Mouse (Mus musculus) liver, adult 2 months (tissue): ENCODE results near the gene 4930402H24Rik. TPM values are rescaled to one million over a fixed set of nuclear protein-coding genes. Genes with fewer than 3 reads are reported as not detected.

Experiments used
- DNase-seq: peaks from one replicate; pipeline ENCODE4 v3.0.0-alpha.2; 2011; ENCODE audit warnings: low read depth, low spot score; ENCODE audit errors: extremely low read depth
- H3K27ac ChIP-seq: fragments of 200-500 bp; replicated peaks from 2 replicates; pipeline ENCODE4 v1.5.1; 2012; ENCODE audit warnings: low read depth, mild to moderate bottlenecking, control low read depth, inconsistent platforms, low read length; ENCODE audit not compliant: insufficient read depth
- H3K27me3 ChIP-seq: fragments of 200-500 bp; 2 replicates; pipeline ENCODE4 v1.6.1; 2012; ENCODE audit warnings: mild to moderate bottlenecking, moderate library complexity, low read length, inconsistent platforms; ENCODE audit not compliant: control insufficient read depth, insufficient read depth
- H3K36me3 ChIP-seq: fragments of 200-500 bp; 2 replicates; pipeline ENCODE4 v1.6.1; 2012; ENCODE audit warnings: low read length, inconsistent platforms; ENCODE audit not compliant: control insufficient read depth, insufficient read depth
- H3K4me1 ChIP-seq: fragments of 200-500 bp; 2 replicates; pipeline ENCODE4 v1.6.1; 2011; ENCODE audit warnings: low read length; ENCODE audit not compliant: control insufficient read depth, insufficient read depth
- H3K4me3 ChIP-seq: fragments of 200-500 bp; 2 replicates; pipeline ENCODE4 v1.5.1; 2011; ENCODE audit warnings: low read depth, mild to moderate bottlenecking, control low read depth, low read length, moderate library complexity; ENCODE audit not compliant: insufficient read depth
- H3K79me2 ChIP-seq: fragments of 200-500 bp; 2 replicates; pipeline ENCODE4 v1.6.1; 2012; ENCODE audit warnings: inconsistent platforms, mild to moderate bottlenecking, low read length, moderate library complexity; ENCODE audit not compliant: control insufficient read depth, insufficient read depth
- H3K9ac ChIP-seq: fragments of 200-500 bp; 2 replicates; pipeline ENCODE4 v1.6.1; 2012; ENCODE audit warnings: low read depth, mild to moderate bottlenecking, control low read depth, inconsistent platforms, low read length
- CTCF ChIP-seq: fragments of 200-500 bp; IDR thresholded peaks from 2 replicates; pipeline ENCODE4 v1.5.1; 2011; ENCODE audit warnings: low read depth, low read length, control low read depth
- POLR2A ChIP-seq: fragments of 200-500 bp; IDR thresholded peaks from 2 replicates; pipeline ENCODE4 v1.6.1; 2011; ENCODE audit warnings: low read length, control low read depth; ENCODE audit not compliant: insufficient read depth; ENCODE audit errors: extremely low read depth
- WGBS: fragments of 180-500 bp; shearing (Covaris S2); methylation state at CpG from one replicate; pipeline ENCODE4 v1.1.7; 2018; 5-methylcytosine and 5-hydroxymethylcytosine counted together
- polyA plus RNA-seq: library from polyadenylated mRNA; depleted of rRNA; stranded (reverse); fragments of >200 nt; gene quantifications from 2 replicates; pipeline ENCODE4 v1.2.3, GENCODE M21; 2012
- total RNA-seq: library from RNA; depleted of rRNA; stranded (reverse); fragments of >200 nt; gene quantifications from 2 replicates; pipeline ENCODE4 v1.2.3, GENCODE M21; 2014

Gene 4930402H24Rik
- total and polyA plus RNA-seq, 2 experiments, result 14.8 to 18.2 TPM

- TF ChIP-seq POLR2A, result no peak
- no peak for TF ChIP-seq CTCF
- Histone ChIP-seq H3K79me2 (peaks cover 35% of the 10 kb centered on the region; the same call in 1 of the 2 replicates), H3K4me1 (peaks cover 28% of the 10 kb centered on the region), H3K36me3 (0 out of 2 replicates have a peak, but pooled peaks cover 2% of the 10 kb centered on the region), H3K27me3 (no peaks in the 10 kb centered on the region), H3K4me3 (no peak overlapping the region), H3K9ac (no peak overlapping the region), H3K27ac (0 out of 2 replicates have a peak overlapping the region, but pooled peaks have one; percentile 62)
- WGBS, result 8% methylated on average over 2 of the region's 2 CpGs
- DNase-seq, result peak; percentile 98
Measured at GRCm38 (mm10) chr2:130827410-130827809, 78.8 kb downstream of the 4930402H24Rik start.

DNA sequence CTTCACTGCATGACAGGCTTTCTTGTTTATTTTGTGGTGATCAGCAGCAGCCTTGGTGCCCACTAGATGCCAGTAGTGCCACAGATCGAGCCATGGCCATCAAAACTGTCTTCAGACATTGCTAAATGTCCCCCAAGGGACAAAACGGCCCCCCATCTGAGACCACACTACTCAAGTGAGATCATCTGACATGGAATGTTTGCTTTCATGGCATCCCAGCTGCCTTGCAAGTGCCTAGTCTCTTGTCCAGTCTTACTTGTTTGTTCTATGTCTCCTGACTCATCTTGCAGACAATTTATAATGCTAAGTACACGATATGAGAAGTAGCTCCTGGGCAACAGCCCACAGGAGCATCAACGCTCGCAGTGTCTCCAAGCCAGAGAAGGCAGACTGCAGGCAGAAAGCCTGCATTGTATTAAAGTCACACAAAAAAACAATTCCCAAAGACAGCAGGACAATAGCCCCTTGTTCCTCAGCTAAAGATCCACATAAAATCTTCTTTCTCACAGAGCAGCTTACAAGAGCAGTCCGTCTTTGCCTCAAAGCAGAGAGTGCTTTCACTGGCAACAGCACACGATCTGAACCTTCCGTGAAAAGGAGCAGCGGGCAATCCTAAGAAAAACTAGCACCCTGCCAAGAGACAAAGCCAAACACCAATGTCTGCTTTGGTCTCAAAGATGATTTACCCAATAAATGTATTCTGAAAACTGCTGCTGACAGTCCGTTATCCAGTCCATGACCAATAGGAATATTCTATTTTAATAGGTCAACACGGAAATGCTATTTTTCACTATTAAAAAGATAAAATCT, 87.2 kb downstream of the 4930402H24Rik start:
- 21% methylated on average over 11 of the region's 11 CpGs for WGBS
- Histone ChIP-seq H3K4me3 (no peak overlapping the region), H3K27ac (peak overlapping the region; percentile 90), H3K79me2 (no peaks in the 10 kb centered on the region; the same call in 1 of the 2 replicates), H3K4me1 (peaks cover 22% of the 10 kb centered on the region), H3K9ac (peak overlapping the region; percentile 6; the same call in 1 of the 2 replicates), H3K36me3 (peaks cover 6% of the 10 kb centered on the region; the same call in 1 of the 2 replicates), H3K27me3 (no peaks in the 10 kb centered on the region)
- TF ChIP-seq CTCF (peak; percentile 73), POLR2A (no peak)
- DNase-seq, result peak; percentile 56

DNA sequence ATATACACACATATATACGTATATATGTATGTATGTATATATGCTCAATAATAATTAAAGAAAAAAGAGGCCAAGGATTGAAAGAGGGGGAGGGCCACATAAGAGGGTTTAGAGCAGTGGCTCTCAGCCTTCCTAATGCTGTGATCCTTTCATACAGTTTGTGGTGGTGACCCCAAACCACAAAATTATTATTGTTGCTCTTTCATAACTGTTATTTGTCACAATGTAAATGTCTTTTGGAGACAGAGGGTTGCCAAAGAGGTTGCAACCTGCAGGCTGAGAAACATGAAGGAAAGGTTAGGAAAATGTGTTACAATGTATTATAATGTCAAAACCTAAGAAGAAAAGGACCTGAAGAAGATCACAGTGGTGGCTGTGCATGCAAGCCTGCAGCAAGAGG, 88.3 kb downstream of the 4930402H24Rik start:
- Histone ChIP-seq H3K27me3 (no peaks in the 10 kb centered on the region), H3K36me3 (peaks cover 8% of the 10 kb centered on the region), H3K4me3 (no peak overlapping the region), H3K27ac (no peak overlapping the region), H3K4me1 (peaks cover 31% of the 10 kb centered on the region), H3K9ac (no peak overlapping the region), H3K79me2 (no peaks in the 10 kb centered on the region; the same call in 1 of the 2 replicates)
- WGBS, result 92% methylated on average over 1 of the region's 1 CpGs
- no peak for DNase-seq
- TF ChIP-seq POLR2A, result no peak
- TF ChIP-seq CTCF, result no peak

DNA sequence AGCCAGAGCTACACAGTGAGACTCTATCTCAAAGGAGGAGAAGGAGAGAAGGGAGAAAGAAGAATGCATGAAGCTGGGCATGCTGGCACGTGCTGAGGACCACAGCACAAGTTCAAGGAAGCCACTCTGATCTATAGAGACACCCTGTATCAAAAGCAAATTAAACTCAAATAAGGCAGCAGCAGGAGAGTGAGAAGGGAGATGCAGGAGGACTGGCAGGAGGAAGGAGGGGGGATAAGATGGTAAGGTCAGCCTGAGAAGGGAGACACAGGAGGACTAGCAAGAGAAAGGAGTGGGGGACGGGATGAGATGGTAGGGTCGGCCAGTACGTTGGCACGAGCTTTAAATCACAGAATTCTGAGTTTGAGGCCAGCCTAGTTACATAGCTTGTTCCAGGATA, 90.0 kb downstream of the 4930402H24Rik start:
- TF ChIP-seq POLR2A (no peak), CTCF (no peak)
- Histone ChIP-seq H3K27me3 (no peaks in the 10 kb centered on the region), H3K79me2 (no peaks in the 10 kb centered on the region; the same call in 1 of the 2 replicates), H3K9ac (no peak overlapping the region), H3K27ac (peak overlapping the region; percentile 40), H3K4me3 (no peak overlapping the region), H3K36me3 (peaks cover 22% of the 10 kb centered on the region), H3K4me1 (peaks cover 31% of the 10 kb centered on the region)
- DNase-seq, result no peak
- 82% methylated on average over 5 of the region's 5 CpGs for WGBS

DNA sequence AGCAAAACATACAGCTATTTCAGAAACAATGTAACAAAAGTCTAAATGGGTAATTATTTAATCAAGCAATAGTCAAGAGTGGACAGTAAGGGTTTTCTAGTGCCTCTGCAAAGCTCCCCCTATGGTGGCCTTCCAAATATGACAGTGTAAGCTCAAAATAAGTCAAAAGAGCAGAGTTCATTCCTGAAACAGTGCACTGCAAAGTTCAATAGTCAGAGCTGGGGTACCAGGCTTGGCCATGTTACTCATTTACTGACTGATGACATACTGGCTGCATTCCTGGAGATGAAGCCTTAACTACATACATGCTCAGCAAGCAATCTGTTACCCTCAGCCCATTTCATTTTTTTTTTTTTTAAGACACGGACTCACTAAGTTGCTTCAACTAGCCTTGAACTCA, 91.7 kb downstream of the 4930402H24Rik start:
- Histone ChIP-seq H3K27ac (peak overlapping the region; percentile 62), H3K9ac (no peak overlapping the region), H3K36me3 (peaks cover 29% of the 10 kb centered on the region), H3K4me1 (peaks cover 29% of the 10 kb centered on the region), H3K79me2 (no peaks in the 10 kb centered on the region; the same call in 1 of the 2 replicates), H3K27me3 (no peaks in the 10 kb centered on the region), H3K4me3 (no peak overlapping the region)
- WGBS, result 19% methylated on average over 1 of the region's 1 CpGs
- no peak for TF ChIP-seq POLR2A
- TF ChIP-seq CTCF, result no peak
- DNase-seq, result peak; percentile 98

DNA sequence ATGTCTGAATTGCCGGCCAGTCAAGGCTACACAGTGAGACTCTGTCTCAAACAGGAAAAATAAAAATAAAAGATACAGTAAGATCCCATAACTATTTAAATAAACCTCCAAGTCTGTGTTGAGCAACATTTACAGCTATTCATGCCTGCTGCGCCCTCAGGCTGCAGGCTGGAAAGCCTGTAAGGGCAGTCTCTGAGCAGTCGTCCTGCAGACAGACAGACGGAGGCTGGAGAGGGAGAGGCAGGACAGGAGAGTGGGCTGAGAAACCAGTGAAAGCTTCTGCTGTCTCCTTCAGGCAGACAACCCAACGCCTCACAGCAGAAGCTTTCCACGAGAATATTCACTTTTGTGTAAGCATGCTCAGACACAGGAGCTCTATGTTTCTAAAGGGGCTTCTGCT, 92.5 kb downstream of the 4930402H24Rik start:
- DNase-seq, result peak; percentile 67
- Histone ChIP-seq H3K9ac (peak overlapping the region; percentile 19), H3K36me3 (peaks cover 35% of the 10 kb centered on the region), H3K27me3 (no peaks in the 10 kb centered on the region), H3K27ac (peak overlapping the region; percentile 94), H3K4me1 (peaks cover 26% of the 10 kb centered on the region), H3K4me3 (no peak overlapping the region), H3K79me2 (no peaks in the 10 kb centered on the region; the same call in 1 of the 2 replicates)
- TF ChIP-seq CTCF (peak; percentile 35), POLR2A (no peak)
- WGBS, result 24% methylated on average over 6 of the region's 6 CpGs
